ENCODE assay signal across 17 mouse cellular contexts in genomic region chr10:27322410-27322990, GRCm38 (mm10).
DNase-seq lines count a peak whose midpoint lies in the region; ATAC-seq and TF ChIP-seq lines count a peak whose summit lies in the region.
"Had no signal": no experiment of that assay in that cellular context is flagged by ENCODE, and none has a peak within 500 bp of the region (broad histone marks: within the 10 kb centered on the region; RNA-seq: fewer than 3 reads in every experiment).

No protein-coding gene starts in this region.

- intact Hi-C loops in left cerebral cortex, adult 2 months (cut with DNase I) = loop anchor here (1.0 to 5.0 kb wide), 3 partner anchors 62 to 165 kb away; no protein-coding TSS in a partner anchor
- intact Hi-C loops in left cerebral cortex, postnatal 4 days (cut with DNase I) = no loop called here

- H3K4me2 ChIP-seq in heart, embryonic 11.5 days = no peak overlapping the region
- H3K4me2 ChIP-seq in forebrain, postnatal 0 days (ENCODE audit: low read depth) = no peak overlapping the region
- H3K4me2 ChIP-seq: heart, embryonic 13.5 days; neural tube, embryonic 12.5 days had no signal

- no peaks in the 10 kb centered on the region for H3K27me3 ChIP-seq in heart, embryonic 11.5 days (ENCODE audit: control insufficient read depth, insufficient read depth, low read length)
- no peaks in the 10 kb centered on the region for H3K27me3 ChIP-seq in forebrain, postnatal 0 days (ENCODE audit: insufficient read depth, low read length)
- H3K27me3 ChIP-seq: CH12.LX; heart, embryonic 13.5 days; neural tube, embryonic 12.5 days had no signal

- no peak for TF ChIP-seq CTCF in left cerebral cortex, adult 2 months (IDR thresholded peaks at IDR 0.05)
- TF ChIP-seq CTCF in forebrain, postnatal 0 days (IDR thresholded peaks at IDR 0.05; ENCODE audit: low read depth) = no peak

- H3K4me3 ChIP-seq in heart, embryonic 11.5 days (ENCODE audit: low read depth, low read length) = no peak overlapping the region
- no peak overlapping the region for H3K4me3 ChIP-seq in left cerebral cortex, adult 2 months
- H3K4me3 ChIP-seq in forebrain, postnatal 0 days (ENCODE audit: low read depth, low read length) = no peak overlapping the region
- H3K4me3 ChIP-seq: heart, embryonic 13.5 days; midbrain, embryonic 10.5 days; neural tube, embryonic 12.5 days had no signal

- no peaks in the 10 kb centered on the region for H3K9me3 ChIP-seq in heart, embryonic 11.5 days (replicated peaks; ENCODE audit: control insufficient read depth, low read length)
- no peaks in the 10 kb centered on the region for H3K9me3 ChIP-seq in forebrain, postnatal 0 days (ENCODE audit: low read length)
- H3K9me3 ChIP-seq: heart, embryonic 13.5 days; midbrain, embryonic 10.5 days; neural tube, embryonic 12.5 days had no signal

- 88% methylated on average over 4 of the region's 4 CpGs for WGBS in heart, embryonic 11.5 days (ENCODE audit: insufficient replicate concordance)
- WGBS in forebrain, postnatal 0 days = 36% methylated on average over 4 of the region's 4 CpGs

- H3K9ac ChIP-seq in heart, embryonic 11.5 days (ENCODE audit: low read depth, low read length) = no peak overlapping the region
- no peak overlapping the region for H3K9ac ChIP-seq in forebrain, postnatal 0 days
- H3K9ac ChIP-seq: heart, embryonic 13.5 days; liver, embryonic 14.5 days; neural tube, embryonic 12.5 days had no signal

- no peaks in the 10 kb centered on the region for H3K4me1 ChIP-seq in heart, embryonic 11.5 days (ENCODE audit: control insufficient read depth, insufficient read depth, low read length)
- H3K4me1 ChIP-seq in forebrain, postnatal 0 days (ENCODE audit: insufficient read depth) = 0 out of 2 replicates have a peak, but pooled peaks cover 3% of the 10 kb centered on the region
- H3K4me1 ChIP-seq: heart, embryonic 13.5 days; midbrain, embryonic 10.5 days; neural tube, embryonic 12.5 days had no signal

- no peak overlapping the region for H3K27ac ChIP-seq in heart, embryonic 11.5 days (ENCODE audit: low read depth, low read length)
- peak overlapping the region; percentile 16 for H3K27ac ChIP-seq in left cerebral cortex, adult 2 months
- H3K27ac ChIP-seq in forebrain, postnatal 0 days (ENCODE audit: low read depth, low read length) = no peak overlapping the region
- H3K27ac ChIP-seq: heart, embryonic 13.5 days; liver, embryonic 14.5 days; midbrain, embryonic 10.5 days; neural tube, embryonic 12.5 days had no signal

- H3K36me3 ChIP-seq in heart, embryonic 11.5 days (ENCODE audit: control insufficient read depth, insufficient read depth, low read length) = no peaks in the 10 kb centered on the region
- H3K36me3 ChIP-seq in forebrain, postnatal 0 days (ENCODE audit: insufficient read depth) = no peaks in the 10 kb centered on the region
- H3K36me3 ChIP-seq: heart, embryonic 13.5 days; midbrain, embryonic 10.5 days; neural tube, embryonic 12.5 days had no signal

- no peak for ATAC-seq in heart, embryonic 11.5 days (replicated peaks; ENCODE audit: insufficient number of reproducible peaks, low FRiP score, low TSS enrichment)
- ATAC-seq in forebrain, postnatal 0 days = peak; percentile 47; the same call in 1 of the 2 replicates
- ATAC-seq in activated CD4-positive, CD25-positive, alpha-beta regulatory T cell, adult 4 months = no peak

- peak; percentile 17 to 27 for DNase-seq in heart, adult 18-20 months
- DNase-seq in left cerebral cortex, adult 2 months (ENCODE audit: extremely low spot score in 1 of 2, low spot score in 2 of 2) = no peak
- no peak for DNase-seq in left cerebral cortex, postnatal 4 days
- DNase-seq in forebrain, postnatal 0 days = peak; percentile 29
- peak; percentile 91 for DNase-seq in retina, postnatal 1 day
- no peak for DNase-seq in spleen, postnatal 10 days (ENCODE audit: low spot score in 2 of 2)
- DNase-seq: adrenal gland, postnatal 10 days; kidney, postnatal 10 days; lung, postnatal 14 days; right cerebral cortex, postnatal 14 days had no signal

Comparison
In these comparisons a context has a peak if more than half of its experiments do, and no peak if none do; other contexts are left out.
1. DNase-seq: peak in heart, adult 18-20 months (2 of 2), forebrain, postnatal 0 days (single experiment) and retina, postnatal 1 day (single experiment); none in left cerebral cortex, adult 2 months (0 of 2), left cerebral cortex, postnatal 4 days (single experiment) and spleen, postnatal 10 days (0 of 2).